Mouse (Mus musculus) limb, embryonic 14.5 days (tissue): ENCODE measurements around the gene Smg6. TPM values are rescaled to one million over a fixed set of nuclear protein-coding genes. Genes with fewer than 3 reads are reported as not detected.

Experiments used
- ATAC-seq: fragments of 200-750 bp; cut with Nextera tagmentation; 2 replicates; pipeline ENCODE4 v1.8.0; 2017; ENCODE audit warnings: low read depth, moderate number of reproducible peaks, moderate TSS enrichment; ENCODE audit not compliant: low FRiP score
- DNase-seq: peaks from one replicate; pipeline ENCODE4 v3.0.0-alpha.2; 2015; ENCODE audit warnings: low spot score
- H3K27ac ChIP-seq: fragments of 300-500 bp; sonication (generic); replicated peaks from 2 replicates; pipeline ENCODE4 v1.5.1; 2014; ENCODE audit warnings: low read depth, mild to moderate bottlenecking, low read length, moderate library complexity, mixed read lengths
- H3K27me3 ChIP-seq: fragments of 300-500 bp; sonication (generic); 2 replicates; pipeline ENCODE4 v1.6.1; 2014; ENCODE audit warnings: low read length, mixed read lengths; ENCODE audit not compliant: control insufficient read depth, insufficient read depth
- H3K36me3 ChIP-seq: fragments of 300-500 bp; sonication (generic); 2 replicates; pipeline ENCODE4 v1.6.1; 2014; ENCODE audit warnings: mild to moderate bottlenecking, low read length, moderate library complexity, mixed read lengths; ENCODE audit not compliant: control insufficient read depth, insufficient read depth
- H3K4me1 ChIP-seq: fragments of 300-500 bp; sonication (generic); 2 replicates; pipeline ENCODE4 v1.6.1; 2014; ENCODE audit warnings: antibody characterized with exemption, low read length, mixed read lengths; ENCODE audit not compliant: control insufficient read depth, insufficient read depth
- H3K4me2 ChIP-seq: fragments of 300-500 bp; sonication (generic); replicated peaks from 2 replicates; pipeline ENCODE4 v1.6.1; 2014; ENCODE audit warnings: low read depth, mild to moderate bottlenecking, low read length, moderate library complexity; ENCODE audit not compliant: severe bottlenecking
- H3K4me3 ChIP-seq: fragments of 300-500 bp; sonication (generic); replicated peaks from 2 replicates; pipeline ENCODE4 v1.5.1; 2014; ENCODE audit warnings: low read length
- H3K9ac ChIP-seq: fragments of 300-500 bp; sonication (generic); 2 replicates; pipeline ENCODE4 v1.6.1; 2014; ENCODE audit warnings: mild to moderate bottlenecking, low read depth, low read length, moderate library complexity; ENCODE audit not compliant: severe bottlenecking
- H3K9me3 ChIP-seq: fragments of 300-500 bp; sonication (generic); 2 replicates; pipeline ENCODE4 v1.6.1; 2016; ENCODE audit warnings: low read length; ENCODE audit not compliant: control insufficient read depth
- POLR2A ChIP-seq: fragments of 200-500 bp; IDR thresholded peaks from 2 replicates; pipeline ENCODE4 v1.8.0; 2012; ENCODE audit warnings: inconsistent platforms, mild to moderate bottlenecking, moderate library complexity, borderline replicate concordance; ENCODE audit not compliant: insufficient read depth, insufficient read length; ENCODE audit errors: extremely low read depth
- WGBS: fragments of 180-500 bp; shearing (Covaris S2); extraction: QIAGEN DNeasy Blood & Tissue Kit; methylation state at CpG from one replicate; pipeline ENCODE4 v1.1.7; 2014; 5-methylcytosine and 5-hydroxymethylcytosine counted together
- polyA plus RNA-seq, 2 experiments: library from polyadenylated mRNA; depleted of rRNA in 1 of 2; stranded (reverse) in 1 of 2; unstranded in 1 of 2; fragments of >200 nt; fragmentation: Nextera tagmentation in 1 of 2; extraction: Ambion mirVana in 1 of 2; gene quantifications; 2 replicates each; pipeline versions ENCODE4 v1.2.1 to v1.2.3; 2012 to 2014

The Smg6 gene
- polyA plus RNA-seq, 2 experiments, result 16.0 to 36.5 TPM

GRCm38 (mm10) chr11:74988162-74988561 is 62.5 kb downstream of the Smg6 start:
- Histone ChIP-seq H3K9me3 (no peaks in the 10 kb centered on the region), H3K27ac (no peak overlapping the region), H3K4me1 (peaks cover 8% of the 10 kb centered on the region; the same call in 1 of the 2 replicates), H3K36me3 (peaks cover 10% of the 10 kb centered on the region), H3K27me3 (no peaks in the 10 kb centered on the region), H3K4me3 (no peak overlapping the region), H3K9ac (no peak overlapping the region), H3K4me2 (no peak overlapping the region)
- DNase-seq (no peak), ATAC-seq (no peak)
- TF ChIP-seq POLR2A, result no peak
- WGBS, result 51% methylated on average over 5 of the region's 5 CpGs

DNA sequence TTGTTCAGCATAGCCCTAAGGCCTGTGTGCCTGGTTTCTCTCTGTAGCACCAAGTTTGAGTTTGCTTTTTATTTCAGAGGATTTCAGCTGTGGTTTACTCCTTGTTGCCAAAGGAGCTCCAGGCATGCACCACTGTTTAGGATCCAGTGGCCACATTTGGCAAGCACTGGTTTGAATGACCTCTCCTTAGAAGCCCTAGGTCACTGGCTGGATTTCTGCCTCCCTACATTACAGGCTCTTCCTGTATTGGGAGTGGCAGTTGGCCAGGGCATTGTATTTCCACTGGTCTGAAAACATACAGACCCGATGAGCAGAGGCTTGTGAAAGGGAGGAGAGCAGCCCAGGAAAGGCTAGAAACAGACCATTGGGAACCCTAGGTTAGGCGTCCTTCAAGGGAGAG is 63.4 kb downstream of the Smg6 start:
- Histone ChIP-seq H3K27ac (0 out of 2 replicates have a peak overlapping the region, but pooled peaks have one; percentile 6), H3K4me1 (peaks cover 8% of the 10 kb centered on the region; the same call in 1 of the 2 replicates), H3K9ac (no peak overlapping the region), H3K36me3 (peaks cover 7% of the 10 kb centered on the region), H3K4me3 (no peak overlapping the region), H3K27me3 (no peaks in the 10 kb centered on the region), H3K9me3 (no peaks in the 10 kb centered on the region), H3K4me2 (no peak overlapping the region)
- no peak for DNase-seq
- no peak for TF ChIP-seq POLR2A
- WGBS, result 69% methylated on average over 2 of the region's 2 CpGs
- no peak for ATAC-seq

DNA sequence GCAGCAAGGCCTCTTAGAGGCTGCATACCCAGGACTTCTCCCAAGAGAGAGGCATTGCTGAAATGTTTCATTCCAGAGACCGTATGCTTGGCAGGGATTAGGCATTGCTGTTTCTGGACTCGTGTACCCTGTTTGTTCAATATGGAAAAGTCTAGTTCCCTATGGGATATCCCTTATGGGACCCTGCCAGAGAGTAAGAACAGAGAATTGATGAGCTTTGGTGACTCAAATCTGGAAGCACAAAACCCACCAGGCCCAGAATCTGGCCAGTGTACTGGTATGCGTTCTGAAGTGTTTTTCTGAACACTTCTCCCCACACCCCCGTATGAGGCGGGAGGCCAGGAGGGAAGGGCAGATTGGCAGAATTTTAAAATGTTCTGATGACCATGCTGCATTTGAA is 64.9 kb downstream of the Smg6 start:
- H3K27ac ChIP-seq, result no peak overlapping the region
- no peak overlapping the region for H3K9ac ChIP-seq

DNA sequence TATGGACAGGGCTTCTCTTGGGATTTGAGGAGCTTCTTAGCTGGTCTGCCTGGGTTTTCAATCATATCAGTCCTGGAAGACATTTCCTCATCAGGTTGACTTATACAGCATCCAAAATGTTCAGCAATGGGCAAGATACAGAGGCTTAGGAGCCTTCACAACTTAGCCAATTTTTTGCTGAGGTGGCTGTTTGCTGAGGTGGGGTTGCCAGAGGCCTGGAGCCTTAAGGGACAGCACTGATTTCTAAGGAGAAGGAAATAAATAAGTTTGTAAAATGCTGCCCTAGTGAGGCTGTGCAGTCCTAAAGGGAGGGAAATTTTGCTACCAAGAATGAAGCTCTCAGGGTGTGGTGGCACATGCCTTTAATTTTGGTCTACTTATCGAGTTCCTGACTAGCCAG is 65.7 kb downstream of the Smg6 start:
- Histone ChIP-seq H3K4me3 (no peak overlapping the region), H3K9ac (no peak overlapping the region), H3K9me3 (no peaks in the 10 kb centered on the region), H3K36me3 (peaks cover 8% of the 10 kb centered on the region), H3K27me3 (no peaks in the 10 kb centered on the region), H3K27ac (no peak overlapping the region), H3K4me2 (no peak overlapping the region), H3K4me1 (peaks cover 8% of the 10 kb centered on the region; the same call in 1 of the 2 replicates)
- ATAC-seq, result no peak
- DNase-seq, result no peak
- 81% methylated on average over 1 of the region's 1 CpGs for WGBS
- TF ChIP-seq POLR2A, result no peak

More for the DNA sequence above, 64.9 kb downstream of the Smg6 start:
- Histone ChIP-seq H3K36me3 (peaks cover 7% of the 10 kb centered on the region), H3K4me3 (no peak overlapping the region), H3K27me3 (no peaks in the 10 kb centered on the region), H3K4me1 (peaks cover 8% of the 10 kb centered on the region; the same call in 1 of the 2 replicates), H3K4me2 (no peak overlapping the region), H3K9me3 (no peaks in the 10 kb centered on the region)
- ATAC-seq, result no peak
- TF ChIP-seq POLR2A, result no peak
- WGBS, result 65% methylated on average over 5 of the region's 5 CpGs
- no peak for DNase-seq

GRCm38 (mm10) chr11:74992427-74992987 is 66.9 kb downstream of the Smg6 start:
- Histone ChIP-seq H3K27ac (no peak overlapping the region), H3K36me3 (peaks cover 11% of the 10 kb centered on the region)

GRCm38 (mm10) chr11:74994141-74994540 is 68.5 kb downstream of the Smg6 start:
- ATAC-seq (no peak), DNase-seq (no peak)
- Histone ChIP-seq H3K9ac (no peak overlapping the region), H3K27me3 (no peaks in the 10 kb centered on the region), H3K4me1 (peaks cover 8% of the 10 kb centered on the region; the same call in 1 of the 2 replicates), H3K4me2 (no peak overlapping the region), H3K9me3 (no peaks in the 10 kb centered on the region), H3K36me3 (peaks cover 16% of the 10 kb centered on the region), H3K27ac (no peak overlapping the region), H3K4me3 (no peak overlapping the region)
- TF ChIP-seq POLR2A, result no peak
- WGBS, result 75% methylated on average over 1 of the region's 1 CpGs

More at GRCm38 (mm10) chr11:74992427-74992987, 66.9 kb downstream of the Smg6 start:
- Histone ChIP-seq H3K9me3 (no peaks in the 10 kb centered on the region), H3K9ac (peak overlapping the region; percentile 25; the same call in 1 of the 2 replicates), H3K4me1 (peaks cover 8% of the 10 kb centered on the region; the same call in 1 of the 2 replicates), H3K4me2 (no peak overlapping the region), H3K4me3 (no peak overlapping the region), H3K27me3 (no peaks in the 10 kb centered on the region)
- DNase-seq (no peak), ATAC-seq (no peak)
- no peak for TF ChIP-seq POLR2A
- WGBS, result 37% methylated on average over 9 of the region's 9 CpGs
